Mouse (Mus musculus): ENCODE results near the gene A630076J17Rik. TPM values are rescaled to one million over a fixed set of nuclear protein-coding genes. Genes with fewer than 3 reads are reported as not detected.

Gene A630076J17Rik
- polyA plus RNA-seq, 1 experiment: not detected

DNA sequence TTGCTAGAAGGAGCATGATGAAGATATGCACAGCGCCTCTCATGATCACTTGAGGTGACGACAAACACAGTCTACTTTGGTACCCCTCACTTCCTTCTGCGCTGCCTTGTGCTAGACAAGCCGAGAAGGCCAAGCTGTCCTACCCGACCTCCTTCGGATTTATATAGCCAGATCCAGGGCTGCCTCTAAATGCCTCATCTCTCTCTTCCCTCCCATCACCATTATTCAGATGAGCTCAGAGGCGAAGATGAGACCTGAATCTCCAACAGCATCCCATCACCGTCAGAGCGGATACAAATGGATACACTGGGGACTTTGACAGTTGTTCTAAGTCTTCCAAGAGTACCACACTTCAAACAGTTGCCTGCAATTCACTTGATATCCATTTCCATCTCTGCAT is 9.2 kb downstream of the A630076J17Rik start, which contains the start of gene Prok1:
Gene Prok1 (minus strand): TSS at position 101 of the 400 bp plus-strand sequence.
- no peaks in the 10 kb centered on the region for H3K36me3 ChIP-seq (ENCODE audit: control insufficient read depth, insufficient read depth, low read length)
- H3K27ac ChIP-seq (ENCODE audit: insufficient read depth, low read length): no peak within 1 kb of the TSS
- no peaks in the 10 kb centered on the region for H3K27me3 ChIP-seq (ENCODE audit: control insufficient read depth, insufficient read depth, low read length)
- H3K4me1 ChIP-seq (ENCODE audit: control insufficient read depth, insufficient read depth, insufficient read length): no peaks in the 10 kb centered on the region; the same call in 1 of the 2 replicates
- TF ChIP-seq CTCF (IDR thresholded peaks at IDR 0.05; ENCODE audit: extremely low read depth, insufficient read depth, insufficient read length, insufficient replicate concordance) (no peak), POLR2A (IDR thresholded peaks at IDR 0.05; ENCODE audit: low read depth, low read length) (no peak)
- DNase-seq (ENCODE audit: low read depth in 1 of 2, low spot score in 2 of 2): no peak
- H3K4me3 ChIP-seq (ENCODE audit: extremely low read depth, insufficient read depth, insufficient read length): no peak within 1 kb of the TSS
- WGBS: 94% methylated on average over 9 of the region's 9 CpGs

DNA sequence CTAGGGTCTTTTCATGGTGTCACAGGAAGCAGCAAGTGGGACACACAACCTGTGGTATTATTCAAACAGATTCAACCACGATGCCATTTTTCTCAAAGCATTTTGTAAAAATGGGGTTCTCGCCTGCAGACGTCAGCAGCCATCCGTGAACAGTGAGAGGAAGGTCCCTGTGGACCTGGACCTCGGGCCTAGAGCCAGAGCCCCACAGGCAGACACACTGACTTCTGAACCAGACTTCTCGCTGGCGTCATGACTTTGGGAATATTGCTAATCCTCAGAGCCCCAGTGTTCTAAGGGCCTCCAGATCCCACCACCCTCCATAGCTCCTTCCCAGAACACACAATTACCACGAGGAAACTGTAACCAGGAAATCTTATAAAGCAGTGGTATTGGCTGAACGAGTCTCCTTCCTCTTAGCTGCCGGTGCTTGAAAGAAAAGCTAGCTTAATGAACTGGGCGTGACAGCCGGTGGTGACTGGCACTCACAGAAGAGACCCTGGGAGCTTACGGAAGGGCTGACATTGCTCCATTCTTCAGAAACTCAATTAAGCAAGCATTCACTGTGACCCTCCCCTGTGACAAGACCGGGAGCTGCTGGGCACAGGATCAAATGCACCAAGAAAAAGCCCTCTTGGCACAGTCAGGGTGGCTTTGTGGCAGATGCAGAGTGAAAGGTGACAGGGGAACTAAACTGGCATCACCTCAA is 11.1 kb downstream of the A630076J17Rik start:
- TF ChIP-seq POLR2A (IDR thresholded peaks at IDR 0.05; ENCODE audit: low read depth, low read length) (no peak), CTCF (IDR thresholded peaks at IDR 0.05; ENCODE audit: extremely low read depth, insufficient read depth, insufficient read length, insufficient replicate concordance) (no peak)
- Histone ChIP-seq H3K4me3 (ENCODE audit: extremely low read depth, insufficient read depth, insufficient read length) (no peak overlapping the region), H3K4me1 (ENCODE audit: control insufficient read depth, insufficient read depth, insufficient read length) (no peaks in the 10 kb centered on the region; the same call in 1 of the 2 replicates), H3K27ac (ENCODE audit: insufficient read depth, low read length) (no peak overlapping the region), H3K36me3 (ENCODE audit: control insufficient read depth, insufficient read depth, low read length) (no peaks in the 10 kb centered on the region), H3K27me3 (ENCODE audit: control insufficient read depth, insufficient read depth, low read length) (no peaks in the 10 kb centered on the region)
- 31% methylated on average over 14 of the region's 14 CpGs for WGBS
- no peak for DNase-seq (ENCODE audit: low read depth in 1 of 2, low spot score in 2 of 2)

DNA sequence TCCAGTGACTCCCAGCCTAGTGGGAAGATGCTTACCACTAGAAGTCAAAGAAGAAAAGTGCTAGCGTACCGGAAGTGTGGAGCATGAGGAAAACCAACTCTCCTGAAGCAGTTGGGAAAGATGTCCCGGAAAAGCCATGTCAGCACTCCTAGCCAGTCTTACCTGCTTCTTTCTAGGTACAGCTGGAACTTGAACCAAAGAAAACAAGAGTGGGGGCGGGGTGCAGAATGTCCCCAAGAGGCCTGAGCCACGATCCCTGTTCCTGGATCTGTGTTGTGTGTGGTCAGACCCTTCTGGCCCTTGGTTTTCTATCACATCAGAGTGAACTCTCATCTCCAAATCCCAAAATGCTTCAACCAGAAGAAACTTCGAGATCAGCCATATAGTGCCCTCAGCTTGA is 16.5 kb downstream of the A630076J17Rik start:
- DNase-seq (ENCODE audit: low read depth in 1 of 2, low spot score in 2 of 2): no peak
- TF ChIP-seq CTCF (IDR thresholded peaks at IDR 0.05; ENCODE audit: extremely low read depth, insufficient read depth, insufficient read length, insufficient replicate concordance): no peak
- TF ChIP-seq POLR2A (IDR thresholded peaks at IDR 0.05; ENCODE audit: low read depth, low read length): no peak
- Histone ChIP-seq H3K27ac (ENCODE audit: insufficient read depth, low read length) (no peak overlapping the region), H3K4me3 (ENCODE audit: extremely low read depth, insufficient read depth, insufficient read length) (no peak overlapping the region), H3K36me3 (ENCODE audit: control insufficient read depth, insufficient read depth, low read length) (no peaks in the 10 kb centered on the region), H3K27me3 (ENCODE audit: control insufficient read depth, insufficient read depth, low read length) (no peaks in the 10 kb centered on the region), H3K4me1 (ENCODE audit: control insufficient read depth, insufficient read depth, insufficient read length) (no peaks in the 10 kb centered on the region)
- 83% methylated on average over 6 of the region's 6 CpGs for WGBS

GRCm38 (mm10) chr3:107249042-107249441 is 18.6 kb downstream of the A630076J17Rik start:
- H3K4me3 ChIP-seq (ENCODE audit: extremely low read depth, insufficient read depth, insufficient read length): no peak overlapping the region
- no peaks in the 10 kb centered on the region for H3K36me3 ChIP-seq (ENCODE audit: control insufficient read depth, insufficient read depth, low read length)
- TF ChIP-seq CTCF (IDR thresholded peaks at IDR 0.05; ENCODE audit: extremely low read depth, insufficient read depth, insufficient read length, insufficient replicate concordance) (no peak), POLR2A (IDR thresholded peaks at IDR 0.05; ENCODE audit: low read depth, low read length) (no peak)
- H3K27me3 ChIP-seq (ENCODE audit: control insufficient read depth, insufficient read depth, low read length): no peaks in the 10 kb centered on the region
- H3K27ac ChIP-seq (ENCODE audit: insufficient read depth, low read length): no peak overlapping the region
- no peaks in the 10 kb centered on the region for H3K4me1 ChIP-seq (ENCODE audit: control insufficient read depth, insufficient read depth, insufficient read length)
- no peak for DNase-seq (ENCODE audit: low read depth in 1 of 2, low spot score in 2 of 2)
- 63% methylated on average over 3 of the region's 3 CpGs for WGBS

DNA sequence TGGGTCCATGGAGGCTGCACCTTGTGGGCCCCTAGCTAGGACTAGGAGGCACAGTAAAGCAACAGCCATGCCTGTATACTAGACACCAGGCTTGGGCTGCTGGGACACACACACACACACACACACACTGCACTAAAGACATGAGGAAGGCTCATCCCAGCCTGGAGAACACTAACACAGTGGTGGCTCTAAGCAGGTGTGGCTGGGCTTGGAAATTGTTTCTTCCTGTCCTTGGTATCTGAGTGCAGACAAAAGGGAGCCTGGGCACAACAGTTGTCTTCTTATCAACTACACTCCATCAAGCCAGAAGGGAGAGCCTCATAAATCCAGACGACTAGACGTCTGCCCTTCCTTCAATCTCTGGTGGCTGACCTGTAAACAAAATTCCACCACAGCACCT is 19.9 kb downstream of the A630076J17Rik start:
- Histone ChIP-seq H3K4me3 (ENCODE audit: extremely low read depth, insufficient read depth, insufficient read length) (no peak overlapping the region), H3K36me3 (ENCODE audit: control insufficient read depth, insufficient read depth, low read length) (no peaks in the 10 kb centered on the region), H3K4me1 (ENCODE audit: control insufficient read depth, insufficient read depth, insufficient read length) (no peaks in the 10 kb centered on the region), H3K27ac (ENCODE audit: insufficient read depth, low read length) (no peak overlapping the region), H3K27me3 (ENCODE audit: control insufficient read depth, insufficient read depth, low read length) (no peaks in the 10 kb centered on the region)
- TF ChIP-seq POLR2A (IDR thresholded peaks at IDR 0.05; ENCODE audit: low read depth, low read length): no peak
- no peak for TF ChIP-seq CTCF (IDR thresholded peaks at IDR 0.05; ENCODE audit: extremely low read depth, insufficient read depth, insufficient read length, insufficient replicate concordance)
- no peak for DNase-seq (ENCODE audit: low read depth in 1 of 2, low spot score in 2 of 2)
- 59% methylated on average over 2 of the region's 2 CpGs for WGBS

- H3K4me3 ChIP-seq (ENCODE audit: extremely low read depth, insufficient read depth, insufficient read length): no peak overlapping the region
- DNase-seq (ENCODE audit: low read depth in 1 of 2, low spot score in 2 of 2): no peak
- H3K4me1 ChIP-seq (ENCODE audit: control insufficient read depth, insufficient read depth, insufficient read length): no peaks in the 10 kb centered on the region
- H3K36me3 ChIP-seq (ENCODE audit: control insufficient read depth, insufficient read depth, low read length): no peaks in the 10 kb centered on the region
- no peaks in the 10 kb centered on the region for H3K27me3 ChIP-seq (ENCODE audit: control insufficient read depth, insufficient read depth, low read length)
- TF ChIP-seq CTCF (IDR thresholded peaks at IDR 0.05; ENCODE audit: extremely low read depth, insufficient read depth, insufficient read length, insufficient replicate concordance) (no peak), POLR2A (IDR thresholded peaks at IDR 0.05; ENCODE audit: low read depth, low read length) (no peak)
- WGBS: under 1% methylated on average over 4 of the region's 4 CpGs
- no peak overlapping the region for H3K27ac ChIP-seq (ENCODE audit: insufficient read depth, low read length)
Measured at GRCm38 (mm10) chr3:107252035-107252434, 21.6 kb downstream of the A630076J17Rik start.

- no peak overlapping the region for H3K4me3 ChIP-seq (ENCODE audit: extremely low read depth, insufficient read depth, insufficient read length)
- no peak for TF ChIP-seq CTCF (IDR thresholded peaks at IDR 0.05; ENCODE audit: extremely low read depth, insufficient read depth, insufficient read length, insufficient replicate concordance)
- no peak for TF ChIP-seq POLR2A (IDR thresholded peaks at IDR 0.05; ENCODE audit: low read depth, low read length)
- no peaks in the 10 kb centered on the region for H3K36me3 ChIP-seq (ENCODE audit: control insufficient read depth, insufficient read depth, low read length)
- WGBS: 74% methylated on average over 5 of the region's 5 CpGs
- no peaks in the 10 kb centered on the region for H3K27me3 ChIP-seq (ENCODE audit: control insufficient read depth, insufficient read depth, low read length)
- H3K27ac ChIP-seq (ENCODE audit: insufficient read depth, low read length): no peak overlapping the region
- no peaks in the 10 kb centered on the region for H3K4me1 ChIP-seq (ENCODE audit: control insufficient read depth, insufficient read depth, insufficient read length)
- no peak for DNase-seq (ENCODE audit: low read depth in 1 of 2, low spot score in 2 of 2)
Measured at GRCm38 (mm10) chr3:107253925-107254324, 23.5 kb downstream of the A630076J17Rik start.
